Comparison of ENCODE assay signal across 21 mouse cellular contexts in the genomic region with DNA sequence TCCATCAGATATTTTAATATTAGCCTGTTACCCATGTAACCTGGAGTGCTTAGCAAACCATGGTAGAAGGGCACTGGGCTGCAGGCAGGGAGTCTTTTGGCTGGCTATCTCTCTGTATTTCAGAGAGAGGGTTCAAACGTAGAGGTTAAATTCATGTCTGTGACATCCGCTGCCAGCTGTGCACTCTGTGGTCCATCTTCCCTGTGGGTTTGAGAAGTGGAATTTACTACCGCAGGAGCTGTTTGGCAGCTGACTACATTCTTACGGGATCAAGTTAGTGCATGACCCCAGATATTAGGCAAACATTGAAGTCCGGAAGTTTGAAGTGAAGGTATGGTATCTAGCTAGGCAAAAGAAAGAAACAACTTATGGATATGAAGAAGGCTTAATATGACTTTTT.
DNase-seq lines count a peak whose midpoint lies in the region; ATAC-seq and TF ChIP-seq lines count a peak whose summit lies in the region.
"Had no signal": no experiment of that assay in that cellular context is flagged by ENCODE, and none has a peak within 500 bp of the region (broad histone marks: within the 10 kb centered on the region; RNA-seq: fewer than 3 reads in every experiment).

No protein-coding gene starts in this region.

- peak overlapping the region; percentile 43 for H3K27ac ChIP-seq in gastrocnemius, adult 2 months
- peak overlapping the region; percentile 38 for H3K27ac ChIP-seq in heart, postnatal 0 days (ENCODE audit: low read depth)
- no peak overlapping the region for H3K27ac ChIP-seq in embryonic facial prominence, embryonic 14.5 days (replicated peaks; ENCODE audit: low read depth, low read length)
- no peak overlapping the region for H3K27ac ChIP-seq in hindbrain, embryonic 16.5 days (ENCODE audit: low read depth, low read length)
- H3K27ac ChIP-seq: embryonic facial prominence, embryonic 12.5 days; forebrain, embryonic 12.5 days; hindbrain, embryonic 12.5 days; hindbrain, postnatal 0 days had no signal

- TF ChIP-seq POLR2A in myocyte (IDR thresholded peaks at IDR 0.05; ENCODE audit: insufficient read length, low read depth), result no peak

- H3K79me2 ChIP-seq in myocyte (ENCODE audit: control insufficient read depth, insufficient read depth), result no peaks in the 10 kb centered on the region

- peaks cover 14% of the 10 kb centered on the region for H3K36me3 ChIP-seq in heart, postnatal 0 days (replicated peaks; ENCODE audit: control insufficient read depth, insufficient read depth, low read length)
- peaks cover 1% of the 10 kb centered on the region; the same call in 1 of the 2 replicates for H3K36me3 ChIP-seq in embryonic facial prominence, embryonic 14.5 days (ENCODE audit: control insufficient read depth, insufficient read depth, low read length)
- H3K36me3 ChIP-seq in myocyte (ENCODE audit: control insufficient read depth, insufficient read depth), result no peaks in the 10 kb centered on the region
- peaks cover 2% of the 10 kb centered on the region for H3K36me3 ChIP-seq in hindbrain, embryonic 16.5 days (ENCODE audit: control insufficient read depth, insufficient read depth, low read length)
- H3K36me3 ChIP-seq: embryonic facial prominence, embryonic 12.5 days; forebrain, embryonic 12.5 days had no signal

- DNase-seq in gastrocnemius, adult 2 months, result no peak
- no peak for DNase-seq in gastrocnemius, adult 18-20 months (ENCODE audit: low spot score)
- no peak for DNase-seq in heart, postnatal 0 days (ENCODE audit: low spot score)
- no peak for DNase-seq in heart, postnatal 4 days
- peak; percentile 55 for DNase-seq in embryonic facial prominence, embryonic 14.5 days (ENCODE audit: low spot score)
- DNase-seq: adrenal gland, adult 8-10 months; adrenal gland, postnatal 36 days; cerebellum, adult 11 months; cerebellum, adult 8-10 months; cerebellum, postnatal 14 days; forebrain, postnatal 0 days; gastrocnemius, postnatal 10 days; heart, adult 18-20 months; kidney, adult 11 months; kidney, adult 9 months had no signal

- no peaks in the 10 kb centered on the region for H3K4me1 ChIP-seq in heart, postnatal 0 days (ENCODE audit: control insufficient read depth, insufficient read depth)
- H3K4me1 ChIP-seq in embryonic facial prominence, embryonic 14.5 days (ENCODE audit: control insufficient read depth, insufficient read depth, low read length), result 0 out of 2 replicates have a peak, but pooled peaks cover 3% of the 10 kb centered on the region
- no peaks in the 10 kb centered on the region for H3K4me1 ChIP-seq in hindbrain, embryonic 16.5 days (ENCODE audit: control insufficient read depth, insufficient read depth, low read depth, low read length)
- H3K4me1 ChIP-seq: forebrain, embryonic 12.5 days; hindbrain, embryonic 12.5 days had no signal

- H3K4me2 ChIP-seq in heart, postnatal 0 days (ENCODE audit: low read depth, low read length), result no peak overlapping the region
- no peak overlapping the region for H3K4me2 ChIP-seq in embryonic facial prominence, embryonic 14.5 days (ENCODE audit: low read depth, low read length)
- H3K4me2 ChIP-seq in myocyte (ENCODE audit: low read depth), result no peak overlapping the region
- H3K4me2 ChIP-seq in hindbrain, embryonic 16.5 days (ENCODE audit: low read length), result no peak overlapping the region
- H3K4me2 ChIP-seq: embryonic facial prominence, embryonic 12.5 days; forebrain, embryonic 12.5 days; hindbrain, embryonic 12.5 days had no signal

- H3K27me3 ChIP-seq in heart, postnatal 0 days (ENCODE audit: control insufficient read depth, insufficient read depth, low read length), result no peaks in the 10 kb centered on the region
- H3K27me3 ChIP-seq in embryonic facial prominence, embryonic 14.5 days (replicated peaks; ENCODE audit: control insufficient read depth, insufficient read depth, low read length), result no peaks in the 10 kb centered on the region
- H3K27me3 ChIP-seq in myocyte (ENCODE audit: control insufficient read depth, insufficient read depth, insufficient read length), result no peaks in the 10 kb centered on the region
- no peaks in the 10 kb centered on the region for H3K27me3 ChIP-seq in hindbrain, embryonic 16.5 days (replicated peaks; ENCODE audit: control insufficient read depth, insufficient read depth, low read length)
- H3K27me3 ChIP-seq: embryonic facial prominence, embryonic 12.5 days; forebrain, embryonic 12.5 days; hindbrain, embryonic 12.5 days had no signal

- 24% methylated on average over 5 of the region's 5 CpGs for WGBS in heart, postnatal 0 days
- 49% methylated on average over 5 of the region's 5 CpGs for WGBS in embryonic facial prominence, embryonic 14.5 days
- 83% methylated on average over 5 of the region's 5 CpGs for WGBS in hindbrain, embryonic 16.5 days

- intact Hi-C loops in gastrocnemius, adult 2 months (cut with DNase I), result no loop called here

- no peak overlapping the region for H3K4me3 ChIP-seq in gastrocnemius, adult 2 months
- H3K4me3 ChIP-seq in heart, postnatal 0 days (ENCODE audit: low read depth, low read length), result no peak overlapping the region
- H3K4me3 ChIP-seq in embryonic facial prominence, embryonic 14.5 days (ENCODE audit: low read depth, low read length), result no peak overlapping the region
- H3K4me3 ChIP-seq in myocyte, result no peak overlapping the region
- H3K4me3 ChIP-seq in hindbrain, embryonic 16.5 days (ENCODE audit: low read length), result no peak overlapping the region
- H3K4me3 ChIP-seq: embryonic facial prominence, embryonic 12.5 days; forebrain, embryonic 12.5 days; hindbrain, embryonic 12.5 days had no signal

- TF ChIP-seq EP300 in heart, postnatal 0 days (IDR thresholded peaks at IDR 0.05; ENCODE audit: low read depth), result no peak

- no peaks in the 10 kb centered on the region for H3K9me3 ChIP-seq in heart, postnatal 0 days (replicated peaks; ENCODE audit: control insufficient read depth, low read length)
- no peaks in the 10 kb centered on the region for H3K9me3 ChIP-seq in embryonic facial prominence, embryonic 14.5 days (ENCODE audit: control insufficient read depth, low read length)
- no peaks in the 10 kb centered on the region for H3K9me3 ChIP-seq in hindbrain, embryonic 16.5 days (ENCODE audit: control insufficient read depth, low read length)
- H3K9me3 ChIP-seq: embryonic facial prominence, embryonic 12.5 days; hindbrain, embryonic 12.5 days had no signal

- no peak overlapping the region for H3K9ac ChIP-seq in heart, postnatal 0 days (replicated peaks; ENCODE audit: low read depth, low read length)
- no peak overlapping the region for H3K9ac ChIP-seq in embryonic facial prominence, embryonic 14.5 days (ENCODE audit: low read depth, low read length)
- H3K9ac ChIP-seq in hindbrain, embryonic 16.5 days (ENCODE audit: low read depth, low read length), result no peak overlapping the region
- H3K9ac ChIP-seq: embryonic facial prominence, embryonic 12.5 days; forebrain, embryonic 12.5 days; forebrain, postnatal 0 days; hindbrain, embryonic 12.5 days had no signal

- no peak for TF ChIP-seq CTCF in gastrocnemius, adult 2 months (IDR thresholded peaks at IDR 0.05)
- no peak for TF ChIP-seq CTCF in heart, postnatal 0 days (IDR thresholded peaks at IDR 0.05; ENCODE audit: low read depth)

- H3ac ChIP-seq in myocyte (ENCODE audit: control insufficient read depth, insufficient read length), result no peak overlapping the region

- no peak for ATAC-seq in heart, postnatal 0 days (ENCODE audit: insufficient read depth, low read depth)
- ATAC-seq in embryonic facial prominence, embryonic 14.5 days (ENCODE audit: low read depth), result no peak
- ATAC-seq in hindbrain, embryonic 16.5 days, result no peak
- ATAC-seq: forebrain, postnatal 0 days; hindbrain, postnatal 0 days had no signal

TF ChIP-seq in myocyte, 11 proteins besides CTCF, POLR2A, EP300 and RAD21:
- TF ChIP-seq MAX (IDR thresholded peaks at IDR 0.05; ENCODE audit: low read depth) (no peak), TCF3 (IDR thresholded peaks at IDR 0.05; ENCODE audit: insufficient read length, low read depth) (no peak), TCF12 (IDR thresholded peaks at IDR 0.05; ENCODE audit: insufficient read depth, poor library complexity, severe bottlenecking) (peak; percentile 26), POLR2AphosphoS2 (IDR thresholded peaks at IDR 0.05; ENCODE audit: insufficient read length, low read depth) (no peak), USF1 (IDR thresholded peaks at IDR 0.05; ENCODE audit: low read depth) (no peak), MYOG (IDR thresholded peaks at IDR 0.05; ENCODE audit: control insufficient read depth in 1 of 3, insufficient read depth in 1 of 3, insufficient read length in 2 of 3, low read depth in 2 of 3) (peak in 1 of 3 experiments; percentile 44), E2F4 (IDR thresholded peaks at IDR 0.05; ENCODE audit: insufficient read depth) (no peak), MYOD1 (IDR thresholded peaks at IDR 0.05; ENCODE audit: control insufficient read depth in 1 of 3, insufficient read length in 2 of 3, low read depth in 2 of 3) (peak in 2 of 3 experiments; percentile 74 to 82), SRF (IDR thresholded peaks at IDR 0.05; ENCODE audit: control insufficient read depth, insufficient read length, low read depth) (no peak), REST (IDR thresholded peaks at IDR 0.05; ENCODE audit: insufficient read depth, insufficient read length) (no peak)

Comparison
In these comparisons a context has a peak if more than half of its experiments do, and no peak if none do; other contexts are left out.
1. H3K27ac ChIP-seq: peak in gastrocnemius, adult 2 months (single experiment) and heart, postnatal 0 days (single experiment); none in embryonic facial prominence, embryonic 14.5 days (single experiment) and hindbrain, embryonic 16.5 days (single experiment).